Mouse (Mus musculus): Measurements from ENCODE around the gene L1td1.

DNA sequence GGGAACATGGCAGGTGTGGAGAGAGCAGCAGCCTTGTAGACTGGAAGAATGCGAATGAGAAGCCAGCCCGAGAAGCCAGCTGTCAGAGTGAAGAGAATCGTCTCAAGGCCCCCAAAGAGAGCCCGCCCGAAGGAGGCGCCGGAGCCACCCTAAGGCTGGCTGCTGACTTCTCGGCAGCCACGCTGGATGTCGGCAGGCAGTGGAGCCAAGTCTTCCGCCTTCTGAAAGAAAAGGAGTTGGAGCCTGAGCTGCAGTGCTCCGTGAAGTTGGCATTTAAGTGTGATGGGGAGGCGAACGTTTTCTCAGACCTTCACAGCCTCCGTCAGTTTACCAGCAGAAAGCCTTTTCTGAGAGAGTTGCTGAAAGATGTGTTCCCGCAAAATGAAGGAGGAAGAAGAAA lies 7.1 kb downstream of the L1td1 start:
- TF ChIP-seq CTCF (IDR thresholded peaks at IDR 0.05; ENCODE audit: low read depth) (no peak), EP300 (IDR thresholded peaks at IDR 0.05; ENCODE audit: low read depth) (no peak)
